Mouse (Mus musculus) heart, embryonic 14.5 days (tissue): ENCODE data around the gene 1190005I06Rik. TPM values are rescaled to one million over a fixed set of nuclear protein-coding genes. Genes with fewer than 3 reads are reported as not detected.

Experiments used
- ATAC-seq: fragments of 200-750 bp; cut with Nextera tagmentation; 2 replicates; pipeline ENCODE4 v1.8.0; 2017; ENCODE audit warnings: low read depth, moderate TSS enrichment; ENCODE audit not compliant: insufficient number of reproducible peaks, insufficient read depth, low FRiP score
- H3K27ac ChIP-seq, 2 experiments: fragments of 200-500 bp in 1 of 2; fragments of 300-500 bp in 1 of 2; sonication (generic) in 1 of 2; replicated peaks in 1 of 2; 2 replicates each; pipeline ENCODE4 v1.5.1; 2012 to 2014; ENCODE audit warnings: low read depth in 2 of 2, low read length in 2 of 2, control low read depth in 1 of 2, mild to moderate bottlenecking in 1 of 2, mixed read lengths in 1 of 2; ENCODE audit not compliant: control insufficient read depth in 1 of 2, insufficient read depth in 1 of 2
- H3K27me3 ChIP-seq: fragments of 300-500 bp; sonication (generic); 2 replicates; pipeline ENCODE4 v1.6.1; 2014; ENCODE audit warnings: mild to moderate bottlenecking, low read length, control low read depth; ENCODE audit not compliant: control insufficient read depth, insufficient read depth
- H3K36me3 ChIP-seq: fragments of 300-500 bp; sonication (generic); 2 replicates; pipeline ENCODE4 v1.6.1; 2014; ENCODE audit warnings: mild to moderate bottlenecking, control low read depth, low read length, mixed read lengths; ENCODE audit not compliant: control insufficient read depth, insufficient read depth
- H3K4me1 ChIP-seq, 2 experiments: fragments of 200-500 bp in 1 of 2; fragments of 300-500 bp in 1 of 2; sonication (generic) in 1 of 2; 2 replicates each; pipeline ENCODE4 v1.6.1; 2012 to 2014; ENCODE audit warnings: low read length in 2 of 2, control low read depth in 1 of 2, mixed read lengths in 1 of 2; ENCODE audit not compliant: control insufficient read depth in 2 of 2, insufficient read depth in 2 of 2
- H3K4me2 ChIP-seq: fragments of 300-500 bp; sonication (generic); 2 replicates; pipeline ENCODE4 v1.6.1; 2014; ENCODE audit warnings: mild to moderate bottlenecking, low read length
- H3K4me3 ChIP-seq, 2 experiments: fragments of 200-500 bp in 1 of 2; fragments of 300-500 bp in 1 of 2; sonication (generic) in 1 of 2; 2 replicates each; pipeline ENCODE4 v1.5.1; 2012 to 2014; ENCODE audit warnings: low read length in 2 of 2, mild to moderate bottlenecking in 2 of 2, control low read depth in 1 of 2, low read depth in 1 of 2, moderate library complexity in 1 of 2; ENCODE audit not compliant: control insufficient read depth in 1 of 2, insufficient read depth in 1 of 2
- H3K9ac ChIP-seq: fragments of 300-500 bp; sonication (generic); 2 replicates; pipeline ENCODE4 v1.6.1; 2014; ENCODE audit warnings: mild to moderate bottlenecking, low read length
- H3K9me3 ChIP-seq: fragments of 300-500 bp; sonication (generic); 2 replicates; pipeline ENCODE4 v1.6.1; 2016; ENCODE audit warnings: low read length, control low read depth; ENCODE audit not compliant: control insufficient read depth
- WGBS: fragments of 180-500 bp; shearing (Covaris S2); extraction: QIAGEN DNeasy Blood & Tissue Kit; methylation state at CpG from one replicate; pipeline ENCODE4 v1.1.7; 2014; 5-methylcytosine and 5-hydroxymethylcytosine counted together
- polyA plus RNA-seq: library from polyadenylated mRNA; unstranded; fragments of >200 nt; fragmentation: Nextera tagmentation; extraction: Ambion mirVana; gene quantifications from 2 replicates; pipeline ENCODE4 v1.2.1, GENCODE M21; 2014

Gene 1190005I06Rik
- polyA plus RNA-seq, 1 experiment from 2014 or later = 6.2 TPM

DNA sequence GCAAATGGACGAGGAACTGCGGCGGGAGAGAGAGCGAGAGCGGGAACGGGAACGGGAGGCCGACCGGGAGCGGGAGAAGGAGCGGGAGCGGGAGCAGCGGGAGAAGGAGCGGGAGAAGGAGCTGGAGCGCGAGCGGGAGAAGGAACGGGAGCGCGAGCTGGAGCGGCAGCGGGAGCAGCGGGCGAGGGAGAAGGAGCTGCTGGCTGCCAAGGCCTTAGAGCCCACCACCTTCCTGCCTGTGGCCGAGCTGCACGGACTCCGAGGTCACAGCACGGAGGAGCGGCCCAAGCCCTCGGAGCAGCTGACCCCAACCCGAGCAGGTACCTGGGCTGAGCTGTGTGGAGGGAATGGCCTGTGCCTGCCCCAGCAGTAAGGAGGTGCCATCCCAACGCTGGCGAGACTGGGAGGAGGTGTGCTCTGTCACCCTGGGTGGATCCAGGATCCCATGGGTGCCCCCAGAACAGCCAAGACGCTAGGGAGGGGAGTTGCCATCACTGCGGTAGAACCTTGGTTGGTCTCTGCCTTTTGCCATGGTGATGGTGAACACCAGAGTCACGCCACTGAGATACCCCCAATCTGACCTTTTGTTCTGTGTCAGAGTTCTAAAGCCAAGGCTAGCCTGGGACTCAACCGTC is 79.2 kb downstream of the 1190005I06Rik start:
- H3K27ac ChIP-seq = no peak overlapping the region
- peaks cover 22 to 42% of the 10 kb centered on the region in 2 experiments for H3K4me1 ChIP-seq
- no peaks in the 10 kb centered on the region for H3K27me3 ChIP-seq
- H3K36me3 ChIP-seq = peaks cover 81% of the 10 kb centered on the region
- H3K9me3 ChIP-seq = no peaks in the 10 kb centered on the region
- H3K9ac ChIP-seq = no peak overlapping the region
- H3K4me2 ChIP-seq = no peak overlapping the region
- ATAC-seq = no peak
- no peak overlapping the region for H3K4me3 ChIP-seq
- 96% methylated on average over 37 of the region's 37 CpGs for WGBS

- H3K4me2 ChIP-seq = no peak overlapping the region
- peaks cover 27 to 48% of the 10 kb centered on the region in 2 experiments for H3K4me1 ChIP-seq
- no peak overlapping the region for H3K4me3 ChIP-seq
- ATAC-seq = no peak
- H3K9me3 ChIP-seq = no peaks in the 10 kb centered on the region
- no peak overlapping the region for H3K27ac ChIP-seq
- H3K36me3 ChIP-seq = peaks cover 78% of the 10 kb centered on the region
- no peaks in the 10 kb centered on the region for H3K27me3 ChIP-seq
- 94% methylated on average over 17 of the region's 17 CpGs for WGBS
- no peak overlapping the region for H3K9ac ChIP-seq
Measured at GRCm38 (mm10) chr8:120567731-120568130, 79.7 kb downstream of the 1190005I06Rik start.

GRCm38 (mm10) chr8:120566681-120567080 is 80.8 kb downstream of the 1190005I06Rik start:
- Histone ChIP-seq H3K27me3 (no peaks in the 10 kb centered on the region), H3K4me3 (no peak overlapping the region), H3K4me1 (peaks cover 38 to 58% of the 10 kb centered on the region in 2 experiments), H3K9me3 (no peaks in the 10 kb centered on the region), H3K4me2 (no peak overlapping the region), H3K36me3 (peaks cover 71% of the 10 kb centered on the region), H3K9ac (no peak overlapping the region), H3K27ac (no peak overlapping the region)
- ATAC-seq = no peak
- WGBS = 87% methylated on average over 8 of the region's 8 CpGs

- H3K4me3 ChIP-seq = no peak overlapping the region
- peaks cover 49 to 67% of the 10 kb centered on the region in 2 experiments for H3K4me1 ChIP-seq
- no peaks in the 10 kb centered on the region for H3K27me3 ChIP-seq
- no peak for ATAC-seq
- peaks cover 59% of the 10 kb centered on the region for H3K36me3 ChIP-seq
- H3K4me2 ChIP-seq = no peak overlapping the region
- WGBS = 43% methylated on average over 7 of the region's 7 CpGs
- H3K27ac ChIP-seq = peak overlapping the region; percentile 5 to 87; a peak in 2 of 4 replicates
- no peaks in the 10 kb centered on the region for H3K9me3 ChIP-seq
- peak overlapping the region; percentile 42; the same call in 1 of the 2 replicates for H3K9ac ChIP-seq
Measured at GRCm38 (mm10) chr8:120565151-120565711, 82.2 kb downstream of the 1190005I06Rik start.

- Histone ChIP-seq H3K36me3 (peaks cover 55% of the 10 kb centered on the region), H3K4me3 (no peak overlapping the region), H3K9ac (peak overlapping the region; percentile 56), H3K27ac (peak overlapping the region; percentile 87 to 96), H3K4me1 (peaks cover 51 to 71% of the 10 kb centered on the region in 2 experiments), H3K27me3 (no peaks in the 10 kb centered on the region), H3K4me2 (peak overlapping the region; percentile 42), H3K9me3 (no peaks in the 10 kb centered on the region)
- ATAC-seq = peak; percentile 67
- 4% methylated on average over 20 of the region's 20 CpGs for WGBS
Measured at GRCm38 (mm10) chr8:120563851-120564837, 83.3 kb downstream of the 1190005I06Rik start.

DNA sequence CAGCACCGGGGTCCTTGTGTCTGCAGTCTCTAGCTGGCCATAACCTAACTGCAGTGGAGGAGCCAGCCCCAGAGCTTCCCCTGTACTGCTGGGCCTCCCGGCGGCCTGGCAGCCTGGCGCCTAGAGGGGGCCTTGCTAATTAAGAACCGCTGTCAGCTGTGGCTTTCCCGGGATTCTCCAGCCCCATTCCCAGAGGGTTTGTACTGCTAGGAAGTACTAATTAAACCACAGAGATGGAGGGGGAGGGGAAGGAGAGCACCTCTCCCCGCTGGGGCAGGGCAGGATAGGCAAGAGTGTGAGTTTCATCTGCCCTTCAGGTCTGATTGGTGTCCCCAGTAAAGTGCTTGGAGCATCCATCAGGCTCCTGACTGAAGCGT is 84.1 kb downstream of the 1190005I06Rik start:
- ATAC-seq = peak; percentile 5; the same call in 1 of the 2 replicates
- Histone ChIP-seq H3K9me3 (no peaks in the 10 kb centered on the region), H3K4me1 (peaks cover 54 to 79% of the 10 kb centered on the region in 2 experiments), H3K9ac (peak overlapping the region; percentile 51), H3K4me2 (peak overlapping the region; percentile 42), H3K27me3 (no peaks in the 10 kb centered on the region), H3K27ac (peak overlapping the region; percentile 87 to 96), H3K36me3 (peaks cover 53% of the 10 kb centered on the region), H3K4me3 (no peak overlapping the region)
- WGBS = 10% methylated on average over 8 of the region's 8 CpGs

GRCm38 (mm10) chr8:120562680-120563347 is 84.6 kb downstream of the 1190005I06Rik start:
- peak overlapping the region; percentile 51 for H3K9ac ChIP-seq
- peaks cover 57 to 84% of the 10 kb centered on the region in 2 experiments for H3K4me1 ChIP-seq
- H3K36me3 ChIP-seq = peaks cover 47% of the 10 kb centered on the region
- ATAC-seq = no peak
- H3K27ac ChIP-seq = peak overlapping the region; percentile 87 to 96
- 73% methylated on average over 18 of the region's 18 CpGs for WGBS
- no peak overlapping the region for H3K4me3 ChIP-seq
- H3K27me3 ChIP-seq = no peaks in the 10 kb centered on the region
- no peaks in the 10 kb centered on the region for H3K9me3 ChIP-seq
- peak overlapping the region; percentile 42 for H3K4me2 ChIP-seq
